Mouse (Mus musculus) E14TG2a.4 (cell line): ENCODE results near the gene Cbln3.

Experiments used
- H3K27me3 ChIP-seq: 2 replicates; pipeline ENCODE4 v1.6.1; 2014; ENCODE audit warnings: low read length, control low read depth; ENCODE audit not compliant: insufficient read depth
- H3K36me3 ChIP-seq: 2 replicates; pipeline ENCODE4 v1.6.1; 2014; ENCODE audit warnings: low read length, control low read depth; ENCODE audit not compliant: insufficient read depth
- H3K4me1 ChIP-seq: replicated peaks from 2 replicates; pipeline ENCODE4 v1.6.1; 2014; ENCODE audit warnings: low read depth, low read length, control low read depth
- H3K4me3 ChIP-seq: replicated peaks from 2 replicates; pipeline ENCODE4 v1.5.1; 2014; ENCODE audit warnings: mild to moderate bottlenecking, low read length
- H3K9me3 ChIP-seq: 2 replicates; pipeline ENCODE4 v1.6.1; 2014; ENCODE audit warnings: low read length, control low read depth
- CTCF ChIP-seq: conservative IDR thresholded peaks from 2 replicates; pipeline ENCODE4 v1.5.1; 2014; ENCODE audit warnings: low read length
- NANOG ChIP-seq: IDR thresholded peaks from 2 replicates; pipeline ENCODE4 v1.6.1; 2014; ENCODE audit warnings: borderline replicate concordance, low read length, mixed read lengths
- POU5F1 ChIP-seq: IDR thresholded peaks from 2 replicates; pipeline ENCODE4 v1.6.1; 2014; ENCODE audit warnings: low read length, borderline replicate concordance

The Cbln3 gene

GRCm38 (mm10) chr14:55862970-55863369, 21.2 kb downstream of the Cbln3 start:
- TF ChIP-seq CTCF (no peak), POU5F1 (no peak), NANOG (no peak)
- Histone ChIP-seq H3K4me1 (peaks cover 53% of the 10 kb centered on the region), H3K36me3 (peaks cover 39% of the 10 kb centered on the region), H3K4me3 (peak overlapping the region; percentile 68), H3K9me3 (no peaks in the 10 kb centered on the region), H3K27me3 (no peaks in the 10 kb centered on the region)

DNA sequence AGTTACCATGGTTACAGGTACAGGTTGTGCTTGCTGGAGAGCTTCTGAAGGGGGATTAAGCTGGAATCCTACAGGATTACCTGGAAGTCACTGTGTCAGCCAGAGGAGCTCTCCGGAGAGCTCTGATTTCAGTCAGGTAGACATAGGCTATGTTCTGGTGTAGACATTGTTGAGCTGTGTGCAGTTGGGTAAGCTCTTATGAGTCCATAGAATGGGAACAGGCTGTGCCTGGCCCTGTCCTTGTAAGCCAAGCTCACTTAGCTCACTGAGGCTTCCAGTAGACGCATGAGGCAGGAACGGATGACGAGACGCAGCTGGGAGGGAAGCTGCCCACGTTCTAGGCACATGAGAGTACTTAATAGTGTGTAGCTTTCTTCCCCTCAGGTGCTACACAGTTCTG, 22.0 kb downstream of the Cbln3 start:
- peaks cover 53% of the 10 kb centered on the region for H3K4me1 ChIP-seq
- H3K36me3 ChIP-seq: peaks cover 47% of the 10 kb centered on the region
- no peak for TF ChIP-seq CTCF
- no peak for TF ChIP-seq POU5F1
- TF ChIP-seq NANOG: no peak
- no peaks in the 10 kb centered on the region for H3K9me3 ChIP-seq
- no peaks in the 10 kb centered on the region for H3K27me3 ChIP-seq
- H3K4me3 ChIP-seq: no peak overlapping the region

DNA sequence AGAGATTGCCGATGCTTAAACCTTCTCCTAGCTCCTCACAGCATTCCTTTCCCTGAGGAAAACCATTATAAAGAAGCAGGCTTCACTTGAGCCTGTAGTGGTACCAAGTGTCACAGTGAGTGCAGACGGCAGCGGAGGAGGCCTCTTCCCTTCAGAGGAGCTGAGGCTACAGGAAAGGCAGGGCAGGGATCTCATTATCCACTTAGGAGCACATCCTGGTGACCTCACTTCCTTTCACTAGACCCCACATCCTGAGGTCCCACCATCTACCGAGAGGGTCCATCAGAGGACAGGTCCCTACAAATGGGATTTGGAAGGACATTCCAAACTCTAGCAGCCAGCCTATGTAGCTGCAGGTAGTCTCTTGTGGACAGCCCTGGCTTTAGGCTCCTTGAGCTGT, 26.6 kb downstream of the Cbln3 start:
- H3K36me3 ChIP-seq: peaks cover 20% of the 10 kb centered on the region
- TF ChIP-seq POU5F1: no peak
- no peak for TF ChIP-seq NANOG
- no peak for TF ChIP-seq CTCF

GRCm38 (mm10) chr14:55855101-55855561, 29.1 kb downstream of the Cbln3 start:
- TF ChIP-seq CTCF: no peak
- no peaks in the 10 kb centered on the region for H3K27me3 ChIP-seq
- peaks cover 69% of the 10 kb centered on the region for H3K4me1 ChIP-seq
- H3K4me3 ChIP-seq: peak overlapping the region; percentile 80
- H3K9me3 ChIP-seq: peaks cover 26% of the 10 kb centered on the region
- H3K36me3 ChIP-seq: peaks cover 20% of the 10 kb centered on the region

More for the DNA sequence above, 26.6 kb downstream of the Cbln3 start:
- Histone ChIP-seq H3K9me3 (peaks cover under 1% of the 10 kb centered on the region; the same call in 1 of the 2 replicates), H3K27me3 (no peaks in the 10 kb centered on the region), H3K4me3 (no peak overlapping the region), H3K4me1 (peaks cover 69% of the 10 kb centered on the region)

DNA sequence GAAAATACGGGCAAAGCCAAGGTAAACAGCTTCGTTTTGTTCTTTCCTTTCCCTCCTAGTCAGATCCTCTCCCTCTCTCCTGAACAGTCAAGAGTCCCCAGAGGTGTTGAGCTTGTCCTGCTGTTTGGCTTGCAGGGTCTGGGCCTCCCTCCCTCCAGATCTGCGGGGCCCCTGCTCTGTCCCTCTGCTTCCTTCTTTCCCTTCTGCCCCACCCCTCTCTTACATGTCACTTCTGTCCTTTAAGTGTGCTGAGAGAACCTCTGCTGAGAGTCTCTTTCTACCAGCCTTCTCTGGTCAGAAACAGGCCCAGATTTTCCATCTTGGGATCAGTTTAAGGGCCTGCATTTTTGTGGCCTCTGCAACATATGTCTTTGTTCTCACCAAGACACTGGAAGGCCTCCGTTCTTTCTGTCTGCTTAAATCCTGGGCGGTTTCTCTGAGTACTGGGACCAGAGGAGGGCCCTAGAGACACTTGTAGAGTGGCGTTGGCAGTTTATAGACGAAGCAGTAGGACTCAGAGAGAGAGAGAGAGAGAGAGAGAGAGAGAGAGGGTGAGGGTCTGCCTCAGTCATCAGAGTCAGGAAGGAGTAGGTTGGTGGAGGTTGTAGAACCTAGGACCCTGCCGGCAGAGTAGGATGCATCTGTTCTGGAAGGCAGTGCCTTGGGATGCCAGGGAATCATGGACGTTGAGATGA, 29.6 kb downstream of the Cbln3 start:
- Histone ChIP-seq H3K36me3 (peaks cover 20% of the 10 kb centered on the region), H3K9me3 (peaks cover 31% of the 10 kb centered on the region), H3K27me3 (no peaks in the 10 kb centered on the region), H3K4me3 (peak overlapping the region; percentile 80), H3K4me1 (peaks cover 69% of the 10 kb centered on the region)
- TF ChIP-seq CTCF: no peak
- no peak for TF ChIP-seq POU5F1

GRCm38 (mm10) chr14:55853621-55854285, 30.4 kb downstream of the Cbln3 start, which contains the start of gene Nynrin:
TSS of gene Nynrin (plus strand) at chr14:55854010.
- H3K27me3 ChIP-seq: no peaks in the 10 kb centered on the region
- H3K4me3 ChIP-seq: peak within 1 kb of the TSS; percentile 80
- TF ChIP-seq POU5F1 (no peak), NANOG (no peak), CTCF (no peak)
- H3K9me3 ChIP-seq: peaks cover 36% of the 10 kb centered on the region
- peaks cover 69% of the 10 kb centered on the region for H3K4me1 ChIP-seq
- H3K36me3 ChIP-seq: peaks cover 16% of the 10 kb centered on the region

DNA sequence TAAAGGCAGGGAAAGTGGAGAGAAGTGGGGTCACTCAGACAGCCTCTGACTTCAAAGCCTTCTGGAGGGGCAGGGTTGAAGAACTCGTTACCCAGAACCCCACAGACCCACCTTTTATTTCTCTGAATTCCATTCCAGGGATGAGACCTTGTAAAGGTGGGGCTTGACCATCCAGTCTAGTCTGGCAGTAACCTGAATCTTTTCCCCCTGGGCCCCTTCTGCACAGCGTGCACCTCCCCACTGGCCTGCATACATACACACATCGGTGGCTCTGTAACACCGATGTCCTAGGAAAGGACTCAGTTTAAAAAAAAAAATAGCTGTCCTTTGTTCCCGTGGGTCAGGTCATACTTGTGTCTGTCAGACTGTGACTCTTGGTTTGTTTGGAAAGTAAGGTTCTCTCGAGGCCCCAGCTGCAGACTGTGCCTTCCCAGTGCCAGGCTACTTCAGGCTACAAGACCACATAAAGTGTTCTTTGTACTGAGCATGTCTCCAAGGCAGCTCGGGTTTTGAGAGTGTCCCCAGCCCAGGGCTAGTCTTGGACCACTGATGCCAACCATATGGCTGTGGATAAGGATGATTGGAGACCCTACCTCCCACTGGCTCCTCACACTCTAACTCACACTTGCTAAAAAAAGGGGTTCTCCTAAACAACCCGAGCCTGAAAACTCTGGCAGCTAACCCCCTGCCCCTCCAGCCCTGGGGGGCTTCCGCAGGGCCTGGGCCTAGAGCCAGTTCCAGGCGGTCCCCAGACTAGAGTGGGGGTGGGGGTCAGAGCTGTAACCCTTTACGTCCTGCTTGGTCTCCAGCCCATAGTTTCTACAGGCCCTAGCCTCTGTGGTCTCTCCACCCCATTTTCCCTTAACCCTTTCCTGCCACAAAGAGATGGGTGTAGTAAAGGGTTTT, 31.3 kb downstream of the Cbln3 start:
- peaks cover 67% of the 10 kb centered on the region for H3K4me1 ChIP-seq
- H3K27me3 ChIP-seq: no peaks in the 10 kb centered on the region
- TF ChIP-seq POU5F1 (no peak), NANOG (no peak), CTCF (no peak)
- peaks cover 36% of the 10 kb centered on the region for H3K9me3 ChIP-seq
- peak overlapping the region; percentile 80 for H3K4me3 ChIP-seq
- H3K36me3 ChIP-seq: peaks cover 11% of the 10 kb centered on the region

DNA sequence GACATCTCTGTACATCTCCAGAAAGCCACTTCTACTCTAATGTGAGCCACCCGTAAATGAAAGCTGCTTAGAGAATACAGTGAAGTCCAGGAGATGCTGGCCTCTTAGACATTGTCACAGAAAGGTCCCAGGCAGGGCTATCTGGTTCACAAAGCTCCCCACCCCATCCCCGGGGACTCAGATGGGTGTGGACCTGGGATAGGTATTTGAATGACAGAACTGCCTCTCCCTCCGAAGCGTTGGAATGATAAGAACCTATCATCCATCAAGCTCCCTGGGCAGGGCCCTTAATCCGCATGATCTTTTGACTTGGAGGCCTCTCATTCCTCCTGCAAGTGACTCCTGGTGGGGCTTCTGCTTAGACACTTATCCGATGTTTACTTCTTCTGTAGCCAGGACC, 33.3 kb downstream of the Cbln3 start:
- TF ChIP-seq NANOG (no peak), POU5F1 (no peak), CTCF (no peak)
- no peaks in the 10 kb centered on the region for H3K36me3 ChIP-seq
- H3K27me3 ChIP-seq: no peaks in the 10 kb centered on the region
- no peak overlapping the region for H3K4me3 ChIP-seq
- peaks cover 54% of the 10 kb centered on the region for H3K4me1 ChIP-seq
- peaks cover 36% of the 10 kb centered on the region for H3K9me3 ChIP-seq
